Mouse (Mus musculus) ES-E14 (cell line): Measurements from ENCODE around the gene Klrc1.

ENCODE experiments used
- MAFK ChIP-seq: IDR thresholded peaks from 2 replicates; pipeline ENCODE4 v1.6.1; 2014; ENCODE audit warnings: mild to moderate bottlenecking, low read depth, low read length, inconsistent platforms; ENCODE audit not compliant: insufficient read depth
- ZC3H11A ChIP-seq: IDR thresholded peaks from 2 replicates; pipeline ENCODE4 v1.6.1; 2012; ENCODE audit warnings: low read depth, mild to moderate bottlenecking, inconsistent platforms, low read length, borderline replicate concordance
- ZNF384 ChIP-seq: IDR thresholded peaks from 2 replicates; pipeline ENCODE4 v1.6.1; 2012; ENCODE audit warnings: low read depth, low read length, inconsistent platforms

DNA sequence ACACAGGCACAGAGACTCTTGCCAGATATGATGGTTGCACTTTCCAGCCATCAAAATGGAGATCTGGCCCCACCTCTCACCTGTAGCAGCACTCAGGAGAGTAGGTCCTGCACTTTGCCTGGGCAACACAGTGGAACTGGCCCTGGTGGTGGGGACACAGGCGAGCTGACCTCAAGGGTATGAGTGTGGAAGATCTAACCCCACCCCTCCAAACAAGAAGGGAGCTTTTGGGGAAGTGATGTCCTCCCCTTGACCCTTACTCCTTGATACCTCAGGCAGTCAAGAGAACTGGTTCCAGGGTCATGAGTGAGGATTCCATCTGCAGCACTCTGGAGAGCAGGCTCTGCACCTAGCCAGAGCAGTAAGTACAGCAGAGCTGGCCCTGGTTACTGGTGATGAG is 42.6 kb upstream of the Klrc1 start:
- no peak for TF ChIP-seq MAFK
- no peak for TF ChIP-seq ZNF384
- no peak for TF ChIP-seq ZC3H11A
